Mouse (Mus musculus) kidney, postnatal 25 days (tissue): ENCODE data around the gene Rab26.

Source experiments
- DNase-seq, 2 experiments: peaks; one replicate each; pipeline ENCODE4 v3.0.0; 2021; ENCODE audit warnings: mixed read lengths in 2 of 2

Rab26 gene

GRCm38 (mm10) chr17:24477985-24478600, 55.9 kb downstream of the Rab26 start:
- peak; percentile 26 to 55 for DNase-seq
